9 mouse cellular contexts compared by ENCODE assay signal in the genomic region with DNA sequence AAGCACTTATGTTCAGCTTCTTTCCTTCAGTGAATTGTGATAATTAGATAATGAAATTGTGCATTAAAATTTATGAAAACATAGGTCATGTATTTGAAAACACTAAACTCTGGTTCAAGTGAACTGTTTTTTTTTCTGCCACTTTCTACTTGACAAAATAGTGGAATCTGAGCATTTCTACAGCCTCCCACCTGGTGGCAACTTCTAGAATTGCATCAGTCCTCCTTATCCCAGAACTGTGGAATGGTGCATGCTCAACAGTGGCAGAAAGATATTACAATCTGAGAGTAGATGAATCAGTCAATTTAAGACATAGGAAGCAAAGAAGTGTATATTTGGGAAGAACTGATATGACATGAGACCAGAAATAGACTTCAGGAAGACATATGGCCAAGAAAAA.
A peak's percentile ranks its signal among the peaks of the same experiment; 100 is the strongest.
DNase-seq lines count a peak whose midpoint lies in the region; ATAC-seq and TF ChIP-seq lines count a peak whose summit lies in the region.
"Had no signal": no experiment of that assay in that cellular context is flagged by ENCODE, and none has a peak within 500 bp of the region (broad histone marks: within the 10 kb centered on the region; RNA-seq: fewer than 3 reads in every experiment).

No protein-coding gene starts in this region.

- ATAC-seq in forebrain, embryonic 15.5 days (replicated peaks), result no peak
- no peak for ATAC-seq in liver, postnatal 0 days
- no peak for ATAC-seq in liver, embryonic 11.5 days (replicated peaks; ENCODE audit: low FRiP score)

- no peaks in the 10 kb centered on the region for H3K27me3 ChIP-seq in forebrain, embryonic 10.5 days (ENCODE audit: poor library complexity, severe bottlenecking)
- H3K27me3 ChIP-seq in forebrain, embryonic 15.5 days, result no peaks in the 10 kb centered on the region
- H3K27me3 ChIP-seq in liver, postnatal 0 days (ENCODE audit: insufficient read depth, low read length), result no peaks in the 10 kb centered on the region
- H3K27me3 ChIP-seq in liver, embryonic 11.5 days (replicated peaks; ENCODE audit: control insufficient read depth, insufficient read depth, low read length), result no peaks in the 10 kb centered on the region

- peak; percentile 29; the same call in 1 of the 2 replicates for TF ChIP-seq CTCF in liver, postnatal 0 days (IDR thresholded peaks at IDR 0.05; ENCODE audit: low read depth)

- no peaks in the 10 kb centered on the region for H3K4me1 ChIP-seq in forebrain, embryonic 10.5 days
- H3K4me1 ChIP-seq in forebrain, embryonic 15.5 days, result no peaks in the 10 kb centered on the region
- no peaks in the 10 kb centered on the region for H3K4me1 ChIP-seq in liver, postnatal 0 days (ENCODE audit: insufficient read depth)
- H3K4me1 ChIP-seq in liver, embryonic 11.5 days (replicated peaks; ENCODE audit: control insufficient read depth, insufficient read depth, low read length), result no peaks in the 10 kb centered on the region

- no peak overlapping the region for H3K4me2 ChIP-seq in forebrain, embryonic 15.5 days (replicated peaks)
- no peak overlapping the region for H3K4me2 ChIP-seq in liver, postnatal 0 days (ENCODE audit: low read depth, low read length)
- H3K4me2 ChIP-seq in liver, embryonic 11.5 days, result no peak overlapping the region

- no peak overlapping the region for H3K27ac ChIP-seq in forebrain, embryonic 10.5 days
- H3K27ac ChIP-seq in forebrain, embryonic 15.5 days (replicated peaks), result no peak overlapping the region
- no peak overlapping the region for H3K27ac ChIP-seq in liver, postnatal 0 days (ENCODE audit: low read depth)
- no peak overlapping the region for H3K27ac ChIP-seq in liver, embryonic 11.5 days (ENCODE audit: low read depth, low read length)

- peak; percentile 14 for DNase-seq in forebrain, embryonic 10.5 days (ENCODE audit: extremely low spot score, low spot score)
- no peak for DNase-seq in liver, postnatal 0 days
- no peak for DNase-seq in liver, embryonic 11.5 days (ENCODE audit: low spot score)
- peak; percentile 2 to 25 for DNase-seq in adrenal gland, postnatal 36 days
- DNase-seq in kidney, postnatal 4 days, result peak; percentile 29 to 35
- peak; percentile 29 for DNase-seq in right cerebral cortex, postnatal 4 days
- no peak for DNase-seq in thymus, postnatal 0 days (ENCODE audit: low spot score)

- TF ChIP-seq EP300 in liver, postnatal 0 days (IDR thresholded peaks at IDR 0.05; ENCODE audit: low read depth), result no peak

- no peaks in the 10 kb centered on the region for H3K9me3 ChIP-seq in forebrain, embryonic 10.5 days
- no peaks in the 10 kb centered on the region for H3K9me3 ChIP-seq in forebrain, embryonic 15.5 days
- H3K9me3 ChIP-seq in liver, postnatal 0 days (ENCODE audit: low read length), result no peaks in the 10 kb centered on the region
- H3K9me3 ChIP-seq in liver, embryonic 11.5 days (ENCODE audit: control insufficient read depth, low read length), result no peaks in the 10 kb centered on the region

- H3K4me3 ChIP-seq in forebrain, embryonic 10.5 days, result no peak overlapping the region
- no peak overlapping the region for H3K4me3 ChIP-seq in forebrain, embryonic 15.5 days
- H3K4me3 ChIP-seq in liver, postnatal 0 days (ENCODE audit: low read depth, low read length), result no peak overlapping the region
- no peak overlapping the region for H3K4me3 ChIP-seq in liver, embryonic 11.5 days (ENCODE audit: low read depth, low read length)
- H3K4me3 ChIP-seq: erythroblast, embryonic 14.5 days had no signal

- no peak overlapping the region for H3K9ac ChIP-seq in forebrain, embryonic 15.5 days (replicated peaks)
- no peak overlapping the region for H3K9ac ChIP-seq in liver, postnatal 0 days (replicated peaks)
- H3K9ac ChIP-seq in liver, embryonic 11.5 days (ENCODE audit: low read depth, low read length), result no peak overlapping the region

- no peaks in the 10 kb centered on the region for H3K36me3 ChIP-seq in forebrain, embryonic 10.5 days (replicated peaks)
- no peaks in the 10 kb centered on the region for H3K36me3 ChIP-seq in forebrain, embryonic 15.5 days
- no peaks in the 10 kb centered on the region for H3K36me3 ChIP-seq in liver, postnatal 0 days (replicated peaks; ENCODE audit: insufficient read depth, low read length)
- H3K36me3 ChIP-seq in liver, embryonic 11.5 days (ENCODE audit: control insufficient read depth, insufficient read depth, low read length), result no peaks in the 10 kb centered on the region

Comparison
In these comparisons a context has a peak if more than half of its experiments do, and no peak if none do; other contexts are left out.
1. DNase-seq: peak in forebrain, embryonic 10.5 days (single experiment), adrenal gland, postnatal 36 days (2 of 2), kidney, postnatal 4 days (2 of 2) and right cerebral cortex, postnatal 4 days (single experiment); none in liver, postnatal 0 days (single experiment), liver, embryonic 11.5 days (single experiment) and thymus, postnatal 0 days (single experiment).